Mouse (Mus musculus) stomach, postnatal 0 days (tissue): ENCODE results near the gene Map4k4.

Source experiments
- CTCF ChIP-seq: IDR thresholded peaks from 2 replicates; pipeline ENCODE4 v1.5.1; 2016; ENCODE audit warnings: antibody characterized with exemption, low read depth, mild to moderate bottlenecking, moderate library complexity
- EP300 ChIP-seq: optimal IDR thresholded peaks from 2 replicates; pipeline ENCODE3; 2016; ENCODE audit warnings: antibody characterized with exemption

DNA sequence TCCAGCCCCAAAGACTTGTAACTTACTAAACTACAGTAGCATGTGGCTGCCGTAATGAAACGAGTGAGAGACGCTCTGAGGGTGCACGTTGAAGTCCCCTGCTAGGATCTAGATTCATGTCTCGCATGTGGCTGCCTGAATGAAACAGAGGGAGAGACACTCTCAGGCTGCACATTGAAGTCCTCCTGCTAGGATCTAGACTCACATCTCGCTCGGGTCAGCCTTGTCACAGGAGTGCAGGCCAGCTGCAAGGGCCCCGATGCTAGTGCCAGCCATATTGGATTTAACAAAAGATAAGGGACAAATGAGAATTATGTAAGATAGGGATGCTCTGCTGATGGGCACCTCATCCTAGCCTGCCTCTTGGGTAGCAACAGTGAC lies 130.3 kb downstream of the Map4k4 start:
- TF ChIP-seq CTCF, result no peak
- TF ChIP-seq EP300, result no peak
